Mouse (Mus musculus): ENCODE measurements at regions not wholly inside any gene's neighbourhood (a gene's known extent, or its start where the extent isn't known, plus 50 kb on each side); places are given as distances from the start of the nearest gene placed in this dataset.
A peak's percentile ranks its signal among the peaks of the same experiment; 100 is the strongest.

DNA sequence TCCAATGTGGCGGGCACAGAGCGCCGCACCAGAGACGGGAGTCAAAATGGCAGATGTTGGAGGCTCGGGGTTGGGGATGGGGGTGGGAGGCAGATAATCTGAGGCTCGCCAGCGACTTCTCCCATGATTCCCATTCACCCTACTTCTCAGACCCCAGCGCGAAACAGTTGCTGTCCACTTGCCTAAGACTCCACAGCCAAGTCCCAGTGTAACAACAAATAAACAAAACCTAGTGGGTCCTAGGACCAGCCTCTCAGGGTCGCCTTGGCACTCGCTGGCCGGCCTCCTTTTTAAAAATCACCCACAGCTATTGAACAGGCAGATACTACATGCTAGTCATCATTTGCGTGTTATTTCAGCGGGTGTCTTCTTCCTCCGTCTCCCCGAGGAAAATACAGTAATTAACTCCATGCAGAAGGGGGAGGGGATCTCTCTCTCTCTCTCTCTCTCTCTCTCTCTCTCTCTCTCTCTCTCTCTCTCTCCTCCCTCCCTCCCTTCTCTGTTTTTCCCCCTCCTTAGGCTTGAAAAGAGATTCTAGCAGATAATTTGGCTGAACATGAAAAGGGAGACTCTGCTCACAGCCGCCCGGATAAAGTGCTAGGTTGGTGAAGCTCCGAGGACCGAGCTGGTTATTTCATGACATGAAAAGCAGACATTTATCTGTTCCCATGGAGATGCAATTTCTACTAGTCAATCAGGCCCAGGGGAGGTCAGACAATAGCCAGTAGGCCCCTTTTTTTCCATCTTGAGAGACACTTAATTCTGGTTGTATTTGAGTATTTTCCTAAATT, 71.9 kb upstream of the Zfp217 start:
- DNase-seq (ENCODE audit: low spot score in 2 of 2): no peak

DNA sequence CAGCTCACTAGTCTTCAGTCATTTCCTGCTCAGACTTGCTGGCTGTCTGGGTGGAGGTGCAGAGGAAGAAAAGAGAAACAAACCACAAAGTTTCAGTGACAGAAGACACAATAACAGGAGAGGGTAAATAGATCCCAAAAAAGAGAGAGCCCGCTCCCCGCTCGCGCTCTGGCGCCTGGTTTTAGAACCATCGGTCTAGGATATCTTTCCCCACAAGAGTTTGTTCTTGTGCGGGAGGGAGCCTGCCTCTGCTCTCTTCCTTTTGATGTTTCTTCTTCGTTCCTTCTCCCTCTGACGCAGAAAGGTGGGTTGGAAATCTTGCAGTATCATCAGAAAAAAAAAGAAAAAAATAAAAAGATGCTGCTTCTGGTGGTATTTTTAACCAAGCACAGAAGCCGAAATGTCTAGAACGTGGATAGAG, 71.3 kb upstream of the Zfp217 start:
- DNase-seq (ENCODE audit: low spot score in 2 of 2): no peak

DNA sequence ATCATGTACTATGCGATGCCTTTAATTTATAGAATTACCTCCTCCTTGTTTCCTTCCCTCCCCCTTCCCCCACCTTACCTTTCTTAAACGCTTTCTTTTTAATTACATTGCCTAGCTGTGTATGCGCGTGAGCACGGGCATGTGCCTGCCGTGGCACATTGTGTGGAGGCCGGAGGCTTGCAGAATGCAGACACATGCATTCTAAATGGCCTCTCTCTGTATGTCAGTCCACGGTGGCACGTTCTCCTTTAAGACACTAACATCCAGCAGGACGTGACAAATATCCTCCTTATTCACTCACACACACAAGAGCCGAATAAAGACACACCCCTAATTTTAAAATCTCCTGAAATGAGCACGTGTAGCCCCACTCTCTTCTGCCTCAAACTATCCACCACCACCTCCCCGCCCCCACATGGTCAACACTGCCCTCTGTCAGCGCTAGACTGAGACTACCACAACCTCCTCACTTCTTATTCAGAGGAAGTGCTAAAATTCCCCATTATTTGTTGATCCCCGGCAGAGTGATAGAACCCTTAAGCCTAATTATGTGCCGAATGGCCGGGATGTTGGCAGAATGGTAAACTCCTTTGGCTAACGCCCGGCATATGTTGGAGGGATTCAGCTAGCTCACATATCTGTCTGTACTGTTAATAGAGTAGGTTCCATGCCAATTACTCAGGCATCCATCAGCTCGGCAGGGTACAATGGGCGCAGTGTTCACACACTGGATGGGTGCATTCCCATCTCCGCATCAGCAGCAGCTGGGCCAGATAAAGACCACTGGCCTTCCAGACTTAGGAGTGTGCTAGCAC, 70.5 kb upstream of the Zfp217 start:
- peak; percentile 53 to 80 for DNase-seq (ENCODE audit: low spot score in 2 of 2)

DNA sequence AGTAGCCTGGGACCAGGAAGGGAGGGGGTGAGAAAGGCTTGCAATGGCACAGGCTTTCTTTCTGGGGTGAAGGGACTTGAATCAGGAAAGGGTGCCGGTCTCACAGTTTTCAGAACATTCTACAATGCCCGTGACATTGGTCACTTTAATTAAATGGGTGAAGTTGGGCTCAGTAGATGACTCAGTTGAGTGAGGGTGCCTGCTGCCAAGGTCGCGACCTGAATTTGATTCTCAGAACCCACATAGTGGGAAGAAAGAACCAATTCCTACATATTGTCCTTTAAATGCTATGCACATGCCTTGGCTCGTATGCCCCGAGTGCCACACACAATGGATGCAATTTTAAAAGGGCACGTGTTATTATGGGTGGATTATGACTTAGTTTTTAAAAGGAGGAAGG, 68.4 kb upstream of the Zfp217 start:
- no peak for DNase-seq (ENCODE audit: low spot score in 2 of 2)

DNA sequence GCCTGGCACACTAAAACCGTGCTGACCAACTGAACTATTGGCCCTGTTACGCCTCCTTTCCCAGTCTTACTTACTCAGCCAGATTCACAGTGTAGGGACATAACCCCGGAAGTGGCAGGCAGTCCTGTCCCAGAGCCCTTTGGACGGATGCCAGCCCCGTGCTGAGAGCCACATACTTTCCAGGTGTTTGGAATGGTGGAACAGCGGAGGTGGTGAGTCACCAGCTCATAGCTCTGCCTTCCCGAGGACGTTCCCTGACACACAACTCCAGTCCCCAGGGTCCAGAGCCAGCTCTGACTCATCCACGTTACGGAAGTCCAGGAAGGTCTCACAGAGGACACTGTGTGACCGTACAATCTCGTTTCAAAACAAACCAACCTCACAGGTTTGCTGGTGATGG, 61.2 kb upstream of the Zfp217 start:
- peak; percentile 62 to 82 for DNase-seq (ENCODE audit: low spot score in 2 of 2)

DNA sequence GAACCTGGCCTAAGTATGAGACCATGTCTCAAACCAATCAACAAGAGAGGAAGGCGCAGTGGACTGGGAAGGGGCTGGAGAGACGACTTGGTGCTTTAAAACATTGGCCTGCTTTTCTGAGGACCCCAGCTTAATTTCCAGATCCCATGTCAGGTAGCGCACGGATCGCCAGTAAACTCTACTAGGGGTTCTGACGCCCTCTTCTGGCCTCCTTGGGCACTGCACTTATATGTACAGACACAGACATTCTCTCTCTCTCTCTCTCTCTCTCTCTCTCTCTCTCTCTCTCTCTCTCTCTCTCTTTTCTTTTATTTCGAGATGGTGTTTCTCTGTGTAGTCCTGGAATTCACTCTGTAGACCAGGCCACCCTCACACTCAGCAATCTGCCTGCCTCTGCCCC, 60.0 kb upstream of the Zfp217 start:
- DNase-seq (ENCODE audit: low spot score in 2 of 2): no peak

DNA sequence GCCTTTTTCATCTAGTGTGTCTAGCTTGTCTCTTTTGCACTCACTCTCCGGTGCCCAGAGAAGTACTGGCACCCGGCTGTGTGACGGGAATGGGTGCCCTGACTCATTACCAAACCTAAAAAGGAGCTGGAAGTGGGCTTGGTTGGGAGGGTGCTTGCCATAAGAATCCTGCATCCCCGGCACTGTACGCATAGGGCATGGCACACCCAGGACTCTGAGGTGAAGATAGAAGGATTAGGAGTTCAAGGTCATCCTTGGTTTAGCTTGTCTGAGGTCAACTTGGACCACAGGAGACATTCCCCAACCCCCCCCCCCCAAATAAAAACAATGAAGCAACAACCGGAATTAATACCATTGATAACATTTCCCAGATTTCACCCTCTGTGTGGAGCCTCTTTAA, 59.5 kb upstream of the Zfp217 start:
- DNase-seq (ENCODE audit: low spot score in 2 of 2): no peak

DNA sequence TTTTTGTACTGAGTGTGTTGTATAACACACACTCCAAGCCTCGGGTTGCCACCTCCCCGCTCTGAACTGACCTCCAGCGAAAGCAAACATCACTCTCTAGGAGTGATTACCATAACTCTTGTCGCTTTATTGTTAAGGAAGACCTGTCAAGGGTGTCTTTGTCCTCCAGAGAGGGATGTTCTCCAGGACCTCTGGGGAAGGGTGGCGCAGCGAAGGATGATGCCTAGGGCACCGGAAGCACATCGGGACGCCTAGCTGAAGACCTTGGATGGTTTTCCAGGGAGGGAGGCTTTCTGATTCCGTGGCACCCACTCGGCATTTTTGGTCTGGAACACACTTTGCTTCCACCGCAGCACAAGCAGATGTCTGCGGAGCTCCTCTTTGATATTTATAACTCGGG, 59.0 kb upstream of the Zfp217 start:
- no peak for DNase-seq (ENCODE audit: low spot score in 2 of 2)

DNA sequence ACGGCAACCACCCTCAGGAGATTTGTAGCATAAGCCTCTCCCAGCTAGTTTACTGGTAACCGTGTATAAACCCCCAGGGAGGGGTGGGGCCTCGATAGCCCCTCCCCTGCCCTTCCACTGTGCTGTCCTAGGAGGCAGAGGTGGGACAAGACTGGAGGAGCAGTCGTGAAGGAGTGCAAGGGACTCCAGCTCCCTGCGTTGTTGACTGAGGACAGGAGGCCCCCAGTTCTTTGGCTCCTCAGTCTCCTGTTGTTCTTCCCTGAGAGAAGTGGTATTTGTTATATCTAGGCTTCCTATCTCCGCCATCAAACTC, 58.5 kb upstream of the Zfp217 start:
- no peak for DNase-seq (ENCODE audit: low spot score in 2 of 2)

DNA sequence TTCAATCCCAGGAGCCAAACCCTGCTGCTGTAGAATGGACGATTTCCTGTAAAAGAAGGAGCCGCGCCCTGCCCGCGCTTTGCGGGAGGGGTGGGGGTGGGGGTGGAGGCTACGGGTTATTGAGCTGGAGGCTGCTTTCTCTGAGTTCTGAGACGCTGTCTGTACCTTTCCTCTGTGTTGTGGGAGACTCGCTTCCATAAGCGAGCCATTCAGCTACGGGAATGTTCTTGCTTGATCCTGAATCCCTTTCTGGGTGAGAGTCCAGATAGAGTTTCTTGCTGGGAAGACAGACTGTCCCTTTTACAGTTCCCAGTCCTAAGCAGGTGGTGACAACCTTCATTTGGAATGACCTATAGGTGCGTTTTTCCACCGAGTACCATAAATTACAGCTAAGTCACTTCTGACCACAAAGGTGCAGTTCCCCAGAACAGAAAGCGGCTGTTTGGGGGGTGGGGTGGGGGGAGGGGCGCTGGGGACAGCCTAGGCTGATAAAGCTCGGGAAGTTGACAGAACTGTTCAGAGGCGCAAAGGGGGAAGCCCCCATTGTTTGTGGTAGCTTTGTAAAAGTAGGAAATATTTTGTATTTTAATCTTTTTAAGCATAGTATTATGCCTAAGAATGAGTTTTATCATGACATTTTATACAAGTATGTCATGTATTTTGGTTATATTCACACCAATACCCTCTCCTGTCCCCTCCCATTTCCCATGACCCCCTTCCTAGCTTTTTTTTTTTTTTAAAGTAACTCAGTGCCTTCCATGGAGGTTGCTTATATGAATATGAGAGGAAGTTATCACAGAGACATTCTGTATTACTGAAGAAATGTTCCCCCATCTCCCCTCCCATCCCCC, 57.9 kb upstream of the Zfp217 start:
- DNase-seq (ENCODE audit: low spot score in 2 of 2): no peak

DNA sequence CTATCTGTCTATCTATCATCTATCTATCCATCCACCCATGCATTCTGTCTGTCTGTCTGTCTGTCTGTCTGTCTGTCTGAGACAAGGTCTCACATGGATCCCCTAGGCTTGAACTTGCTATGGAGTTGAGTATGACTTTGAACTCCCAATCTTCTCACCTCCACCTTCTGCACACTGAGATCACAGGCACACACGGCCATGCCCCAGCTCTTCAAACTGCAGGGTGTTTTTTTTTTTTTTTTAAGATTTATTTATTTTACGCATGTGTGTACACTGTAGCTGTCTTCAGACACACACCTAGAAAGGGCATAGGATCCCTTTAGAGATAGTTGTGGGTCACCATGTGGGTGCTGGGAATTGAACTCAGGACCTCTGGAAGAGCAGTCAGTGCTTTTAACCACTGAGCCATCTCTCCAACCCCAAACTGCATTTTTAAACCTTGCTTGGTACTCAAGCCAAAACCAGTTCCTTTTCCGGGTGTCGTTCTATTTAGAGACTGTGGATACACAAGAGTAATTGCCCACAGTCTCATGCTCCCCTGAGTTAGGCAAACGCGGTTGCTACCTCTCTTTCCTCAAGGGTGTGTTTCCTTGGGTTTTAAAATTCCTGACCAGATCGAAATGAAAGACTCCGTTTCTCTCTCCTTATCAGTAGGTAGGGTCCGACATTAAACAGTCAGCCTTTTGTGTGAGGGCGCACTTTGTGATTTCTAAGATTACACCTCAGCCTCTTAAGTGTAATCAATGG, 57.0 kb upstream of the Zfp217 start:
- no peak for DNase-seq (ENCODE audit: low spot score in 2 of 2)

DNA sequence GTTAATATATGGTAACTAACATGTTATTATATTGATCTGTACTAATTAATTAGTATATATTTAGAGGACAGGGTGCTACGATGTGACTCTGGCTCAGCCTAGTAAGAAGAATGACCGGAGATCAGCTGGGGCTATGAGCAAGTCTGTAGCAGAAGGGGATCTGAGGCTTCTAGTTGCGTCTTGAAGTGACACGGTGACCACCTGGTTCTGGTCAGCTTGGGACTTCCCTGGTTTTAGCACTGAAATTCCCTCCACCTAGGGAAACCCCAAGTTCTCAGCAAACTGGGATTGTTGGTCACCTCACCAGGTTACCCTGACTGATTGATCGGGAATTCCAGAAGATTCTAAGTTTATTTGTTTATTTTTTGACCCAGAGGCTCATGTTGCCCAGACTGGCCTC, 55.6 kb upstream of the Zfp217 start:
- no peak for DNase-seq (ENCODE audit: low spot score in 2 of 2)

DNA sequence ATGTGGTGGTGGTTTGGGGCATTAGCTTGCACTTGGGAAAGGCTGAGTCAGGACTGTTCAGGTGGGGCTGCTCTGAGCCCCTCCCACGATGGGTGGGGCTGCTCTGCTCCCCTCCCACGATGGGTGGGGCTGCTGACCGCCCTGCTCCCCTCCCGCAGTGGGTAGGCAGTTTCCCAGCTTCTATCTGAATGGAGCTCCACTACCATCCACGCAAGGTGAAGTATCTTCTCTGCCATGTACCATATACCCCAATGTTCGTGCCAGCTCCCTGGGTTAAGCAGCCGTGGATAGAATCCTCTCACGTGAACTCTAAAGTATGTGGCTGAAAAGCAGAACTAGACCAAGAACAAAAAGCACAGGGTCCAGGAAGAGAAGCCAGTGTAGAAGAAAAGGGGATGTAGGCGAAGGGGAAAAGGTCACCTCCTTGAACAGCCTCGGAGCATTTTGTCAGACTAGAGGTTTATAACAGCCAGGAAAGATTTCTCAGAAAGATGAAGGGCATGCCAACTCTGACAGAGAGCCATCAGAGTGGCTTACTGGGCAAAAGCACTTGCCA, 54.0 kb upstream of the Zfp217 start:
- no peak for DNase-seq (ENCODE audit: low spot score in 2 of 2)

Data from urinary bladder, postnatal 4 days (tissue).